Mouse (Mus musculus): ENCODE measurements around the gene Cnot1. TPM values are rescaled to one million over a fixed set of nuclear protein-coding genes. Genes with fewer than 3 reads are reported as not detected.

Gene Cnot1
- 119 and 158 TPM in 2 replicates for total RNA-seq (2012; rRNA removed)
- 1,000 to 10,000 TPM in 1 of 2 experiments, 100 to 1,000 TPM in 1; 259 to 3,440 TPM for polyA plus RNA-seq (2012; ENCODE audit: insufficient read depth in 1 of 2, insufficient read length in 2 of 2, low read depth in 1 of 2, low replicate concordance in 2 of 2, missing spikeins in 1 of 2)

DNA sequence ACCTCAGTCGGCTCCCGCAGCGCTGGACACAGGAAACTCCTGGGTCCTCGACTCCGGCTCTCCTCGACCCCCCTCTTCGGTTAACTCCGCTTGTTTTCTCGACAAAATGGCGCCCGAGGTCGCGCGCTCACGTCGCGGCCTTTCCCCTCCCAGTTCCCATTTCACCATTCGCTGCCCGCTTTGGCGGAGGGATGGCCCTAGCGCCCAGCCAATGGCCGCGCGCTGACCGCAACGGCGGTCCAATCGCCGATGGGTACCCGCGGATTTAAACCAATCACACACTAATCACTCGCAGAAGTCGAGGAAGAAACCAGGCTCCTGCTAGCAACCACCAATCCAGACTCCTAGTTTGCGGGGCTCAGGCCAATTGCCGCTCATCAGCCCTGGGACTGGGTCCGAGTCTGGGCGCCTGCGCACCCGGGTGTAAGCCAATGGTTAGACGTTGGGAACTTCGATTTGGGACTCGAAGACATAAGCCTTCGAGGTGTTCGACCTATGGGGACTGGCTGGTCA, at the start of gene Cnot1:
Gene Cnot1, minus strand, starts transcription at position 134 of the 513 bp plus-strand sequence.
- Histone ChIP-seq H3K9me3 (replicated peaks; ENCODE audit: insufficient read depth, low read length) (no peaks in the 10 kb centered on the region), H3K27me3 (ENCODE audit: control insufficient read depth in 1 of 2, insufficient read depth in 2 of 2, low read length in 2 of 2) (no peaks in the 10 kb centered on the region), H3K27ac (ENCODE audit: control insufficient read depth, low read depth, low read length) (peak within 1 kb of the TSS; percentile 94), H3K36me3 (ENCODE audit: control insufficient read depth in 1 of 2, insufficient read depth in 2 of 2, low read length in 2 of 2) (peaks cover 11 to 38% of the 10 kb centered on the region in 2 experiments; a peak in 3 of 4 replicates), H3K9ac (ENCODE audit: control insufficient read depth, low read depth, low read length, poor library complexity, severe bottlenecking) (peak within 1 kb of the TSS; percentile 93), H3K4me3 (ENCODE audit: control insufficient read depth in 1 of 2, insufficient read depth in 1 of 2, low read depth in 2 of 2, low read length in 2 of 2) (peak within 1 kb of the TSS; percentile 83 to 88), H3K4me1 (ENCODE audit: control insufficient read depth in 1 of 2, insufficient read depth in 2 of 2, low read length in 2 of 2) (peaks cover 12 to 31% of the 10 kb centered on the region in 2 experiments), H3K79me2 (ENCODE audit: control insufficient read depth, insufficient read depth, low read length, poor library complexity) (peaks cover 49% of the 10 kb centered on the region)
- peak; percentile 99 for DNase-seq (ENCODE audit: low read depth, low spot score)
- TF ChIP-seq TCF12 (IDR thresholded peaks at IDR 0.05; ENCODE audit: low read depth, low read length) (peak; percentile 32; the same call in 1 of the 2 replicates), TAL1 (IDR thresholded peaks at IDR 0.05; ENCODE audit: low read length) (no peak), HCFC1 (IDR thresholded peaks at IDR 0.05; ENCODE audit: low read depth, low read length) (peak; percentile 76), JUND (IDR thresholded peaks at IDR 0.05; ENCODE audit: low read depth, low read length) (no peak), ELF1 (IDR thresholded peaks at IDR 0.05; ENCODE audit: low read depth, low read length) (peak; percentile 69), NELFE (IDR thresholded peaks at IDR 0.05; ENCODE audit: low read depth, low read length) (peak; percentile 52; the same call in 1 of the 2 replicates), RAD21 (IDR thresholded peaks at IDR 0.05; ENCODE audit: low read depth, low read length) (no peak), RCOR1 (IDR thresholded peaks at IDR 0.05; ENCODE audit: low read depth, low read length) (no peak), MYB (IDR thresholded peaks at IDR 0.05; ENCODE audit: low read depth, low read length) (no peak), ZC3H11A (IDR thresholded peaks at IDR 0.05; ENCODE audit: low read depth, low read length) (no peak), NRF1 (IDR thresholded peaks at IDR 0.05; ENCODE audit: insufficient read depth, low read depth, low read length, poor library complexity, severe bottlenecking) (peak; percentile 89), CTCF (IDR thresholded peaks at IDR 0.05 in 2 of 3, conservative IDR thresholded peaks at IDR 0.05 in 1 of 3; ENCODE audit: control insufficient read depth in 1 of 3, insufficient read depth in 1 of 3, low read depth in 2 of 3, low read length in 3 of 3, poor library complexity in 1 of 3, severe bottlenecking in 1 of 3) (no peak), KAT2A (conservative IDR thresholded peaks at IDR 0.05; ENCODE audit: low read depth, low read length) (no peak; the same call in 1 of the 2 replicates), CHD2 (IDR thresholded peaks at IDR 0.05; ENCODE audit: low read length) (peak; percentile 90), POLR2A (IDR thresholded peaks at IDR 0.05; ENCODE audit: control insufficient read depth in 1 of 2, insufficient read depth in 1 of 2, low read depth in 1 of 2, low read length in 2 of 2, poor library complexity in 1 of 2) (peak in 1 of 2 experiments; percentile 11; a peak in 1 of 4 replicates), USF2 (IDR thresholded peaks at IDR 0.05; ENCODE audit: borderline replicate concordance in 1 of 2, insufficient read depth in 1 of 2, low read depth in 1 of 2, low read length in 2 of 2) (no peak), EP300 (IDR thresholded peaks at IDR 0.05; ENCODE audit: low read depth in 1 of 2, low read length in 2 of 2) (no peak), BHLHE40 (IDR thresholded peaks at IDR 0.05; ENCODE audit: borderline replicate concordance, low read depth, low read length) (no peak), SIN3A (IDR thresholded peaks at IDR 0.05; ENCODE audit: low read length) (no peak; the same call in 1 of the 2 replicates), MEF2A (IDR thresholded peaks at IDR 0.05; ENCODE audit: extremely low read depth, insufficient replicate concordance, low read depth, low read length, poor library complexity, severe bottlenecking) (no peak), MXI1 (IDR thresholded peaks at IDR 0.05; ENCODE audit: low read depth, low read length) (no peak; the same call in 1 of the 2 replicates), TBP (IDR thresholded peaks at IDR 0.05; ENCODE audit: low read depth, low read length) (0 out of 2 replicates have a peak, but pooled peaks have one; percentile 27), GATA1 (IDR thresholded peaks at IDR 0.05; ENCODE audit: low read depth, low read length) (no peak), MAZ (IDR thresholded peaks at IDR 0.05; ENCODE audit: low read depth, low read length) (peak; percentile 11; the same call in 1 of the 2 replicates), ZNF384 (IDR thresholded peaks at IDR 0.05; ENCODE audit: low read depth, low read length) (no peak), MAX (IDR thresholded peaks at IDR 0.05; ENCODE audit: low read length) (peak; percentile 56; the same call in 1 of the 2 replicates), MYC (IDR thresholded peaks at IDR 0.05; ENCODE audit: low read depth, low read length) (0 out of 2 replicates have a peak, but pooled peaks have one; percentile 21), ZMIZ1 (IDR thresholded peaks at IDR 0.05; ENCODE audit: low read depth, low read length) (peak; percentile 83; the same call in 1 of the 2 replicates), USF1 (IDR thresholded peaks at IDR 0.05; ENCODE audit: low read depth, low read length) (no peak), UBTF (IDR thresholded peaks at IDR 0.05; ENCODE audit: borderline replicate concordance, insufficient read depth, low read depth, low read length) (0 out of 2 replicates have a peak, but pooled peaks have one; percentile 18), E2F4 (IDR thresholded peaks at IDR 0.05; ENCODE audit: borderline replicate concordance, low read depth, low read length) (peak; percentile 88; the same call in 1 of the 2 replicates), GABPA (IDR thresholded peaks at IDR 0.05; ENCODE audit: low read depth, low read length) (no peak), POLR2AphosphoS5 (IDR thresholded peaks at IDR 0.05; ENCODE audit: borderline replicate concordance, low read depth, low read length) (no peak), ZKSCAN1 (IDR thresholded peaks at IDR 0.05; ENCODE audit: low read depth, low read length) (no peak), CHD1 (IDR thresholded peaks at IDR 0.05; ENCODE audit: low read depth, low read length) (no peak)
